Mouse (Mus musculus): ENCODE measurements around the gene Serpina3a. TPM values are rescaled to one million over a fixed set of nuclear protein-coding genes. Genes with fewer than 3 reads are reported as not detected.

Gene Serpina3a
- polyA plus RNA-seq, 1 experiment from 2014 or later, result not detected

- H3K27ac ChIP-seq (replicated peaks; ENCODE audit: low read depth, low read length), result no peak overlapping the region
- H3K4me1 ChIP-seq (ENCODE audit: control insufficient read depth, insufficient read depth, low read length), result no peaks in the 10 kb centered on the region
- 73% methylated on average over 2 of the region's 2 CpGs for WGBS
- H3K4me2 ChIP-seq (ENCODE audit: low read depth, low read length), result no peak overlapping the region
- no peak overlapping the region for H3K9ac ChIP-seq (replicated peaks; ENCODE audit: low read length)
- DNase-seq (ENCODE audit: low spot score) (no peak), ATAC-seq (replicated peaks; ENCODE audit: insufficient number of reproducible peaks, low FRiP score, low TSS enrichment, low read depth) (no peak)
- no peaks in the 10 kb centered on the region for H3K9me3 ChIP-seq (replicated peaks; ENCODE audit: control insufficient read depth, low read length)
- no peaks in the 10 kb centered on the region for H3K27me3 ChIP-seq (ENCODE audit: control insufficient read depth, insufficient read depth, low read length)
- no peak overlapping the region for H3K4me3 ChIP-seq (ENCODE audit: low read depth, low read length)
- H3K36me3 ChIP-seq (replicated peaks; ENCODE audit: control insufficient read depth, insufficient read depth, low read depth, low read length), result no peaks in the 10 kb centered on the region
Measured at GRCm38 (mm10) chr12:104123996-104124395, 11.5 kb downstream of the Serpina3a start.

- H3K36me3 ChIP-seq (replicated peaks; ENCODE audit: control insufficient read depth, insufficient read depth, low read depth, low read length), result no peaks in the 10 kb centered on the region
- H3K4me1 ChIP-seq (ENCODE audit: control insufficient read depth, insufficient read depth, low read length), result no peaks in the 10 kb centered on the region
- H3K9ac ChIP-seq (replicated peaks; ENCODE audit: low read length), result no peak overlapping the region
- 85% methylated on average over 5 of the region's 5 CpGs for WGBS
- DNase-seq (ENCODE audit: low spot score) (no peak), ATAC-seq (replicated peaks; ENCODE audit: insufficient number of reproducible peaks, low FRiP score, low TSS enrichment, low read depth) (no peak)
- H3K4me2 ChIP-seq (ENCODE audit: low read depth, low read length), result no peak overlapping the region
- no peak overlapping the region for H3K27ac ChIP-seq (replicated peaks; ENCODE audit: low read depth, low read length)
- H3K9me3 ChIP-seq (replicated peaks; ENCODE audit: control insufficient read depth, low read length), result no peaks in the 10 kb centered on the region
- H3K4me3 ChIP-seq (ENCODE audit: low read depth, low read length), result no peak overlapping the region
- H3K27me3 ChIP-seq (ENCODE audit: control insufficient read depth, insufficient read depth, low read length), result no peaks in the 10 kb centered on the region
Measured at GRCm38 (mm10) chr12:104125021-104125560, 12.6 kb downstream of the Serpina3a start.

GRCm38 (mm10) chr12:104127696-104128095 lies 15.2 kb downstream of the Serpina3a start, which contains the start of gene Serpina3b:
TSS of gene Serpina3b (plus strand) at chr12:104127996.
- H3K4me3 ChIP-seq (ENCODE audit: low read depth, low read length), result no peak within 1 kb of the TSS
- WGBS, result 86% methylated on average over 5 of the region's 5 CpGs
- no peaks in the 10 kb centered on the region for H3K9me3 ChIP-seq (replicated peaks; ENCODE audit: control insufficient read depth, low read length)
- H3K9ac ChIP-seq (replicated peaks; ENCODE audit: low read length), result no peak within 1 kb of the TSS
- H3K27me3 ChIP-seq (ENCODE audit: control insufficient read depth, insufficient read depth, low read length), result no peaks in the 10 kb centered on the region
- H3K4me2 ChIP-seq (ENCODE audit: low read depth, low read length), result no peak within 1 kb of the TSS
- DNase-seq (ENCODE audit: low spot score) (no peak), ATAC-seq (replicated peaks; ENCODE audit: insufficient number of reproducible peaks, low FRiP score, low TSS enrichment, low read depth) (no peak)
- no peak within 1 kb of the TSS for H3K27ac ChIP-seq (replicated peaks; ENCODE audit: low read depth, low read length)
- H3K4me1 ChIP-seq (ENCODE audit: control insufficient read depth, insufficient read depth, low read length), result no peaks in the 10 kb centered on the region
- H3K36me3 ChIP-seq (replicated peaks; ENCODE audit: control insufficient read depth, insufficient read depth, low read depth, low read length), result no peaks in the 10 kb centered on the region

GRCm38 (mm10) chr12:104131041-104131440 lies 18.5 kb downstream of the Serpina3a start:
- Histone ChIP-seq H3K4me1 (ENCODE audit: control insufficient read depth, insufficient read depth, low read length) (no peaks in the 10 kb centered on the region), H3K36me3 (replicated peaks; ENCODE audit: control insufficient read depth, insufficient read depth, low read depth, low read length) (no peaks in the 10 kb centered on the region), H3K4me3 (ENCODE audit: low read depth, low read length) (no peak overlapping the region), H3K27ac (replicated peaks; ENCODE audit: low read depth, low read length) (no peak overlapping the region), H3K9me3 (replicated peaks; ENCODE audit: control insufficient read depth, low read length) (no peaks in the 10 kb centered on the region), H3K27me3 (ENCODE audit: control insufficient read depth, insufficient read depth, low read length) (no peaks in the 10 kb centered on the region), H3K4me2 (ENCODE audit: low read depth, low read length) (no peak overlapping the region), H3K9ac (replicated peaks; ENCODE audit: low read length) (no peak overlapping the region)
- ATAC-seq (replicated peaks; ENCODE audit: insufficient number of reproducible peaks, low FRiP score, low TSS enrichment, low read depth) (no peak), DNase-seq (ENCODE audit: low spot score) (no peak)

GRCm38 (mm10) chr12:104138216-104138615 lies 25.7 kb downstream of the Serpina3a start:
- Histone ChIP-seq H3K27ac (replicated peaks; ENCODE audit: low read depth, low read length) (no peak overlapping the region), H3K36me3 (replicated peaks; ENCODE audit: control insufficient read depth, insufficient read depth, low read depth, low read length) (no peaks in the 10 kb centered on the region), H3K27me3 (ENCODE audit: control insufficient read depth, insufficient read depth, low read length) (no peaks in the 10 kb centered on the region), H3K9me3 (replicated peaks; ENCODE audit: control insufficient read depth, low read length) (no peaks in the 10 kb centered on the region), H3K4me1 (ENCODE audit: control insufficient read depth, insufficient read depth, low read length) (no peaks in the 10 kb centered on the region), H3K9ac (replicated peaks; ENCODE audit: low read length) (no peak overlapping the region), H3K4me2 (ENCODE audit: low read depth, low read length) (no peak overlapping the region), H3K4me3 (ENCODE audit: low read depth, low read length) (no peak overlapping the region)
- ATAC-seq (replicated peaks; ENCODE audit: insufficient number of reproducible peaks, low FRiP score, low TSS enrichment, low read depth), result no peak
- no peak for DNase-seq (ENCODE audit: low spot score)
- WGBS, result 83% methylated on average over 2 of the region's 2 CpGs

- no peak for DNase-seq (ENCODE audit: low spot score)
Measured at GRCm38 (mm10) chr12:104140543-104141103, 28.1 kb downstream of the Serpina3a start.

GRCm38 (mm10) chr12:104141506-104141905 lies 29.0 kb downstream of the Serpina3a start:
- Histone ChIP-seq H3K9me3 (replicated peaks; ENCODE audit: control insufficient read depth, low read length) (no peaks in the 10 kb centered on the region), H3K27ac (replicated peaks; ENCODE audit: low read depth, low read length) (no peak overlapping the region), H3K4me1 (ENCODE audit: control insufficient read depth, insufficient read depth, low read length) (no peaks in the 10 kb centered on the region), H3K36me3 (replicated peaks; ENCODE audit: control insufficient read depth, insufficient read depth, low read depth, low read length) (no peaks in the 10 kb centered on the region), H3K4me2 (ENCODE audit: low read depth, low read length) (no peak overlapping the region), H3K4me3 (ENCODE audit: low read depth, low read length) (no peak overlapping the region), H3K27me3 (ENCODE audit: control insufficient read depth, insufficient read depth, low read length) (no peaks in the 10 kb centered on the region), H3K9ac (replicated peaks; ENCODE audit: low read length) (no peak overlapping the region)
- 90% methylated on average over 1 of the region's 1 CpGs for WGBS
- DNase-seq (ENCODE audit: low spot score), result no peak
- no peak for ATAC-seq (replicated peaks; ENCODE audit: insufficient number of reproducible peaks, low FRiP score, low TSS enrichment, low read depth)

More at GRCm38 (mm10) chr12:104140543-104141103, 28.1 kb downstream of the Serpina3a start:
- no peak overlapping the region for H3K4me3 ChIP-seq (ENCODE audit: low read depth, low read length)
- H3K27me3 ChIP-seq (ENCODE audit: control insufficient read depth, insufficient read depth, low read length), result no peaks in the 10 kb centered on the region
- H3K4me2 ChIP-seq (ENCODE audit: low read depth, low read length), result no peak overlapping the region
- no peaks in the 10 kb centered on the region for H3K36me3 ChIP-seq (replicated peaks; ENCODE audit: control insufficient read depth, insufficient read depth, low read depth, low read length)
- no peak overlapping the region for H3K27ac ChIP-seq (replicated peaks; ENCODE audit: low read depth, low read length)
- H3K9ac ChIP-seq (replicated peaks; ENCODE audit: low read length), result no peak overlapping the region
- no peaks in the 10 kb centered on the region for H3K4me1 ChIP-seq (ENCODE audit: control insufficient read depth, insufficient read depth, low read length)
- WGBS, result 94% methylated on average over 4 of the region's 4 CpGs
- ATAC-seq (replicated peaks; ENCODE audit: insufficient number of reproducible peaks, low FRiP score, low TSS enrichment, low read depth), result no peak
- no peaks in the 10 kb centered on the region for H3K9me3 ChIP-seq (replicated peaks; ENCODE audit: control insufficient read depth, low read length)

- H3K4me1 ChIP-seq (ENCODE audit: control insufficient read depth, insufficient read depth, low read length), result no peaks in the 10 kb centered on the region
Measured at GRCm38 (mm10) chr12:104142427-104142826, 29.9 kb downstream of the Serpina3a start.

More at GRCm38 (mm10) chr12:104142427-104142826, 29.9 kb downstream of the Serpina3a start:
- Histone ChIP-seq H3K4me3 (ENCODE audit: low read depth, low read length) (no peak overlapping the region), H3K9me3 (replicated peaks; ENCODE audit: control insufficient read depth, low read length) (no peaks in the 10 kb centered on the region), H3K9ac (replicated peaks; ENCODE audit: low read length) (no peak overlapping the region), H3K4me2 (ENCODE audit: low read depth, low read length) (no peak overlapping the region), H3K27me3 (ENCODE audit: control insufficient read depth, insufficient read depth, low read length) (no peaks in the 10 kb centered on the region), H3K27ac (replicated peaks; ENCODE audit: low read depth, low read length) (no peak overlapping the region), H3K36me3 (replicated peaks; ENCODE audit: control insufficient read depth, insufficient read depth, low read depth, low read length) (no peaks in the 10 kb centered on the region)
- ATAC-seq (replicated peaks; ENCODE audit: insufficient number of reproducible peaks, low FRiP score, low TSS enrichment, low read depth), result no peak
- 38% methylated on average over 1 of the region's 1 CpGs for WGBS
- DNase-seq (ENCODE audit: low spot score), result no peak

Measured in embryonic facial prominence, embryonic 11.5 days (tissue).